Mouse (Mus musculus) frontal cortex, postnatal 36 days (tissue): ENCODE measurements around the gene Wnt5a.

ENCODE experiments used
- DNase-seq, 2 experiments: peaks; one replicate each; pipeline ENCODE4 v3.0.0; 2022; ENCODE audit warnings: low spot score in 2 of 2

Gene Wnt5a

DNA sequence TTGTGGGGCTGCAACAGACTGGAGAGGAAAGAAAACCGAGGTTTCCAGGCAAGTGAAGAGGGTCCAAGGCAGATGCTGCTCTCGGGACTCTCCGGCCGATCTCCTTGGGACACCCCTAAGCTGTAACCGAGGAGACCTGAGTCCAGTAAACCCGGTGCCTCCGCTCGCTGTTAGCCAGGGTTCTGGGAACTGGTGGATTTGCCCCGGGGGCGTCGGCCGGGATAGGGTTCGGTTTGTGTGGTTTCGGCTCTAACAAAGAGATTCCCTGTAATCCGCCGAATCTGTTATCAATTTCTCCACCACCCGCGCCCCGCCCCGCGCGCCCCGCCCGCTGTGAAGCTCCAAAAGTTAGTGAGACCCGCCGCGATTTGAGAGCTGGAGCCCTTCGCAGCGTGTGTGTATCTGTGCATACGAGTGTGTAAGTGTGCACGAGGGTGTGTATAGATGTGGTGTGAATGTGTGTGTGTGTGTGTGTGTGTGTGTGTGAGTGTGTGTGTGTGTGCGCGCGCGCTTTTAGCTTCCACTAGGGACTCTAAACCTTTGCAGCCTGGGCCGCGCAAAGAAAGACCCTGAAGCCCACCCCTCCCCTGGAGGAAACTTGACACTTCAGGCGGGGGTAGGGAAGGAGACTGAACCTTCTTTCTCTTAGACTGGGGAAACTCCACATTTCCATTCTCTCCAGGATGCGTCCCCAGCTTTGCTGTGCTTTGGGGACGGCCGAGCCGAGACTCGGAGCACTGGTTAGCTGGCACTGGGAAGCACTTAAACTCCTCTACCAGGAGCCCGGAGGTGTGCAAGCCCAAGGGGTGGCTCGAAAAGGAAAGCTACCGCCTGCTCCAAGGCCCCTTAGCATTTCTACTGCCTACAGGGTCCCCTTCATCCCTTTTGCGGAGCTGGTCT is 5.1 kb downstream of the Wnt5a start:
- peak in 1 of 2 experiments; percentile 19 for DNase-seq

DNA sequence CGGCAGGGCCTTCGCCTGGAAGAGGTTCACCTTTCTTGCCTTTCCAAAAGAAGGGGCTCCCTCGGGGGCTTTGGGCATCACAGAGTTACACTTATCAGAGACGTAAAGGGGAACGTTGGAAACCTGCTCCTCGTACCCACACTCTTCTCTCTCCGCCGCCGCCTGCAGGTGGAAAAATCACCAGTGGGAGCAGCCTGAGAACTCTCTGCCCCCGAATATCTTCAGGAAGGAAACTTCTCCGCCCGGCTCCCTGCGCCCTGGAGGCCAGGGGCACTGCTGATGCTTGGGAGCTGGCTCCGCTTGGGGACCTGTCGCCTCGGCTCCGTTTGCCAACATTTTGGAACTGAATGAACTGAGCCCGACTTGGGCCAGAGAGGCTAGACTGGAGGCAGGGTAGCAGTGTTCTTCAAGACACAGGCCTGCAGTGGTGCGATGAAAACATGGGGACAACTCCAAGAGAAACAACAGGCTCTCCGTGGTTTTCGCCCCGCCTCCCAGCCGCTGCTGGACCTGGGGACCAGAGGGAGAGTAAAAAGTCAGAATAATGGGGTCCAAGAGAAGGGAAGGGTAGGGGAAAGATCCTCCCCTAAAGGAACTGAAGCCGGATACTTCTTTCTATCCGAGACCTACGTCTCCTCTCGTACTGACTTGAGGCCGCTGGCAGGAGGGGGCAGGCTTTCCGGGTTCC is 5.9 kb downstream of the Wnt5a start:
- peak; percentile 13 to 27 for DNase-seq

DNA sequence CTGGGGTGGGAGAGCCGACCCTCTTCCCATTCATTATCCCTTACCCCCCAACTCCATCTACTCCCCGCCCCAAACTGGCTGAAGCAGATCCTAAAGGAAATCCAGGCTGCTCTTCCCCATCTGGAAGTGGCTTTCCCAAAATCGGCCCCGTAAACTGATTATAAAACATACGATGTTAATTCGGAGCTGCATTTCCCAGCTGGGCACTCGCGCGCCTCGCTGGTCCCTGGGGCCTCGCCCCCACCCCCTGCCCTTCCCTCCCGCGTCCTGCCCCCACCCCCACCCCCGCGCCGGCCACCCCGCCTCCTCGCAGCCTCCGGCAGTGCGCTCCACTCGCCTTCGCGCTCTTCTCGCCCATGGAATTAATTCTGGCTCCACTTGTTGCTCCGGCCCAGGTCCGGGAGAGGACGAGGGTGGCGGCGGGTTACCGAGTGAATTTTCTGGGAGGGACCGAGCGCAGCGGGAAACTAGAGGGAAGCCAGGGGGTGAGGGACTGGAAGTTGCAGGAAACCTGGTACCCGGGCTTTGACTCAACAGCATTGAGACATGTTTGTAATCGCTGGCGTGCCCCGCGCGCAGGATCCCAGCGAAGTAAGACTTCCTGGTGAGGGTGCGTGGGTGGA is 6.6 kb downstream of the Wnt5a start:
- DNase-seq = peak; percentile 4 to 17

DNA sequence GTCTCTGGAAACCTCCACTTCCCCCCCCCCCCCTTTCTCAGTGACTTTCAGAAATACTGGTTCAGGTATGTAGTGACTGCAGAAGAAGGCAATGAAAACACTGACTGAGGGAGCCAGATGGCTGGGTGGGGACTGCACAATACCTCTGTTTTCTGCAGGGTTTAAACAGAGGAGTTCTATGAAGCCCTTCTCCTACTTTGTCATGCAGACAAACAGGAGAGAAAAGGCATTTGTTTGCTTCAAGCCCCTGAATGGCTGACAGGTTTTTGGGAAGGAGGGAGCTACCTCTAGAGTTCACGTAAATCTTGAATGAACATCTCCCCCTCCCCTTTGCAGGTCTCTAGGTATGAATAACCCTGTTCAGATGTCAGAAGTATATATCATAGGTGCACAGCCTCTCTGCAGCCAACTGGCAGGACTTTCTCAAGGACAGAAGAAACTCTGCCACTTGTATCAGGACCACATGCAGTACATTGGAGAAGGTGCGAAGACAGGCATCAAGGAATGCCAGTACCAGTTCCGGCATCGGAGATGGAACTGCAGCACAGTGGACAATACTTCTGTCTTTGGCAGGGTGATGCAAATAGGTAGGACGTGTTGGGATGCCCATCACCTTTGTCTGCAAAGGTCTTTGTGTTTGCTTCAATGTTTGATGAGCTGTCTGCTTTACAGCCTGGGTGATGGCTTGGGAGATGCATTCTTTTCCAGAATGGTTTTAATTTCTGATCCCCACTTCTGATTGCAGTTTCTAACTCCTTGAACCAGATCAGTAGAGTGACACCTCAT is 8.4 kb downstream of the Wnt5a start:
- DNase-seq = no peak

DNA sequence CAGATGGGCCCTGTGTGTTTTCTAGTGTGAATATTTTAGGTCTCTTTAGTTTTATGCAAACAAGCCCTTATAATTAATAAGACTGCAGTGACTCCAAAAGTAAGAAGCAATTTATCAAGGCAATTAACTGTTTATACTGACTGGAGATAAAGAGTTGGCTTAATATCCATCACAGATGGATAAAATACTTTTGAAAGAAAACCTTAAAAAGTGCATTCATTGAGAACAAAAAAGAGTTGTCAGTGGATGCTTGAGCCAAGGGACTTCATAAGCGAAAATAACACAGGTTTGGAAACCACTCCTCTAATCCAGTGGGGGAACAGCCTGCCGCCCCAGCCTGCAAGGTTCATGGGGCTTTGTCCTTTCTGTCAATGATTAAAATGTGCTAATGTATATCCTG is 9.6 kb downstream of the Wnt5a start:
- DNase-seq = no peak

DNA sequence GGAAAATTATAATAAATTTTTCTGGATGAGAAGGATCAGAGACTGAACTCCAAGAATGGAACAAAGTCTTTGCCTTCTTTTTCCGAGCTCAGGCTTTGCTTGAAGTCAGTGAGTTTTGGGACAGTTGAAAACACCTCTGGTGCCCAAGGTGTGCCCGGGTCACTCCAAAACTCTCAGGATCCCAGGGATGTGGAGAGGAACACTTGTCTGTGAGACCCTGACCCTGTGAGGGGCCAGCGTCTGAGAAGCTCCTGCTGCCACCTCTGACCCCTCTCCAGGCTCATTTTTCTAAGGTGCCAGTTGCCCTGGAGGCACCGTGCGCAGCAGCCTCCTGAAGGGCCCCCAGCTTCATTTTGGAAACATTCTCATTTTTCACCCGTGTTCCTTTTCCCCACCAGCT is 10.8 kb downstream of the Wnt5a start:
- no peak for DNase-seq

DNA sequence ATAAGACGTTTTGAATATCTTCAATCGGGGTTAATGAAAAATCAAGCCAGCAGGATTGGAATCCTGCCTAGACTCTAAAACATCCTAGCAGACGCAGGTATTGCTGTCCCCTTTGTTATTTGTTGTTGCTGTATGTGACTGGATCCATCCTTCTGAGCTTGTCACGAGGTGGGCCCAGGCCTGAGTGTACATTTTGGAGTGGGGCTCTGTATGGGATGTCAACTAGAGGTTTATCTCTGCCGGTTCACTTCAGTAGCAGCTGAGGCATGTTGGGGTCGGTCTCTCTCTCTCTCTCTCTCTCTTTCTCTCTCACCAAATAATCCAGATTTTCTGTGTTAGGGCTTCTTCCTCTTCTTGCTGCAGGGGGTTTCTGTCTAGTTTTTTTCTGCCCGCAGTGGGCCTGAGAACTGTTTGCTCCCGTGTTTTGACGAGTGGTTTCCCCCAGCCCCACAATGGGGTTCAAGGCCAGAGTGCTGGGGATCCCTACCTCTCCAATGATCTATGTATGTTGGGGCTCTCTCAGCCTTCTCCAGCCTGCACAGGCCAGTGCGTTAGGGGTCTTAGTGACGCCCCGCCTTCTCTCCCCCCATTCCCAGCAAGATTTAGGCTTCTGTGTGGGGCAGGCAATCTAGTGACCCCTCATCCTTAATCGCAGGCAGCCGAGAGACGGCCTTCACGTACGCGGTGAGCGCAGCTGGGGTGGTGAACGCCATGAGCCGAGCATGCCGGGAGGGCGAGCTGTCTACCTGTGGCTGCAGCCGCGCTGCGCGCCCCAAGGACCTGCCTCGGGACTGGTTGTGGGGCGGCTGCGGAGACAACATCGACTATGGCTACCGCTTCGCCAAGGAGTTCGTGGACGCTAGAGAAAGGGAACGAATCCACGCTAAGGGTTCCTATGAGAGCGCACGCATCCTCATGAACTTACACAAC is 13.3 kb downstream of the Wnt5a start:
- DNase-seq = no peak

DNA sequence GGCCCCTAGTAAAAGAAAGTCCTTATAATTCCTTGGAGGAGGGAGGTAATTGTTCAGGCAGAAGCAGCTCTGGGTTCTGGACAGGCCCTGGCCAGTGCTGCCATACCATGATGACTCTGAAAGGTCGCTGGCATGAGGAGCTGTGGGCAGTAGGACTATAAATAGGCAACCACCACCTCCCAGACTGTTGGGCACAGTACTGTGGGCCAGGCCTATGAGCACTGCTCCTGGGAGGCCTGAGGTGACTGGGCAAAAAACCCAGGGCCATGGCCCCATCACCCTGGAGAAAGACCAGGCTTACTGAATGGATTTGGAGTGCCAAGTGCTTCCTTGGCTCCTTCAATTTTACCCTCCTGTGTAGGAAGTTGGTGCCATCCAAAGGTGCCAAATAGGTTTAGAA is 16.6 kb downstream of the Wnt5a start:
- DNase-seq = no peak

DNA sequence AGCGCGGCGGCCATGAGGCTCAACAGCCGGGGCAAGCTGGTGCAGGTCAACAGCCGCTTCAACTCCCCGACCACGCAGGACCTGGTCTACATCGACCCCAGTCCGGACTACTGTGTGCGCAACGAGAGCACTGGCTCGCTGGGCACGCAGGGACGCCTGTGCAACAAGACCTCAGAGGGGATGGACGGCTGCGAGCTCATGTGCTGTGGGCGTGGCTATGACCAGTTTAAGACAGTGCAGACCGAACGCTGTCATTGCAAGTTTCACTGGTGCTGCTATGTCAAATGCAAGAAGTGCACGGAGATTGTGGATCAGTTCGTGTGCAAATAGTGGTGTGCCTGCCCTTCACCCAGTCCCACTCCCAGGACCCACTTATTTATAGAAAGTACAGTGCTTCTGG is 18.1 kb downstream of the Wnt5a start:
- DNase-seq = no peak

DNA sequence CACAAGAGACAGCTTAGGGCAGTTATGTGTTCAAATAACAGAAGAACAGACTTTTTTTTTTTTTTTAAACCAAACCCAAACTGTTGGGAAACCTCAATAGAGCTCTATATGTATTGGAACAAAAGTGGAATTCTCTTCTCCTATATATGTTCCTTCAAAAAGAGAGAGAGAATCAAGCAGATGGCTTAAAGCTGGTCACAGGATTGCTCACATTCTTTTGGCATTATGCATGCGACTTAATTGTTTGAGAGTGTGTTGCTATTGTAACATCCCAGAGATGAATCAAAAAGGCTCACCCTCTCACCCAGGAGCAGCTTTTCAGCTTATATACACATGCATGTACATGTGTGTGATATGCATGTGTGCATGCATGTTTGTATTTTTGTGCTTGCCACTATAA is 21.0 kb downstream of the Wnt5a start:
- DNase-seq = no peak

DNA sequence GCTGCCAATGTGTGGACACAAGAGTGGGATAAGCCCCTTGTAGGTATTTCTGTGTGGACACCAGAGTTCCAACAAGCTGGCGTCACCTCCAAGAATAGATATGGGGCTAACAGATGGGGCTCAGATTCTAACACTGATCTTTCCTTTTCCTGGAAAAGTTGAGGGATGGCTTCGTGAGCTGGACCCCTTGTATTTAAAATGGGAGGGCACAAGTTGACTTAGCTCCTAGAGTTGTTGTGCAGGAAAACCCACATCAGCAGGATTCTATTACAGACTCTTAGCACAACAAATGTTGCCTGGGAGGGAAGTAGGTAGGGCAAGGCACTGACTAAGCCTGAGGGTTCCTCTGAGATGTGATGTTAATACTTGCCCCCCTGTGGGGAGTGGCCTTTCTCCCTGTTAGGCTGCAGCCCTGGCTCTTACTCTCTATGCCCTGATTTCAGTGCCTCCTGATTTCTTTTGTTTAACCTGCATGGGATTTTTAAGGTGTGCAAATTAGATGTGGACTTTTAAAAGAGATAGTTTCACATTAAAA is 23.7 kb downstream of the Wnt5a start:
- DNase-seq = no peak

DNA sequence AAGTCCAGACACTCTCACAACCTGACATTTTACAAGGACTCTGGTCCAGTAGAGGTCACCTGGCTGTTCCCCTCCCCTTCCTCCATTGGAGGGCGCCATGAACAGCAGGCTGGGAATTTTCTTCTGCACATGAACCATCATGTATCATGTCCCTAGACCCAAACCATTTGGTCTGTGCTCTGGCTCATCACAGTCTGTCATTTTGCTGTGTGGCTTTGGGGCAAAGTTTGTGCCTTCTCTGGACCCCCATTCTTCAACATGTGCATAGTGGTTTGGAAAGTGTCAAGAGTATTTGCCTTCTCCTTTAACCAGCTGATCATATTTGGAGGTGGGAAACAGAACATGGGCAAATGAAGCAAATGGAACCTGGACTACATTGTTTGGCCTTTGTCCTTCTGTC is 27.0 kb downstream of the Wnt5a start:
- DNase-seq = no peak

DNA sequence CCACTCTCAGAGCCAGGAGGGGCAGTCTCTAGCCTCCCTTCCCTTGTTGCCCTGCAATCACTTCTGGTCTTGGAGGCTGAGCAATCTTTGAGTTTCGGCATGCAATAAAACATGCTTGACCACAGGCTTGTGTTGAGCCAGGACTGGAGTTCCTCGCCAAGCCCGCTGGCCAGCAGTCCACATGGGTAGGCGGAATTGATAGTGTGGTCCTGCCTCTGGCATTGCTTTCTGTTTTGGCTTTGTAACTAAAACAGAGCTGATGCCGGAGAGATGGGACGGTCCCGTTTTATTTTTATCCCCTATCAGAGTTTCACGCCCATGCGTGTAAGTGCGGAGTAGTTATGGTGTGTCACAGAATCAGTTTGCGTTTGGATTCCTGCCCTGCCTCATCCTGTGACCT is 28.4 kb downstream of the Wnt5a start:
- no peak for DNase-seq

DNA sequence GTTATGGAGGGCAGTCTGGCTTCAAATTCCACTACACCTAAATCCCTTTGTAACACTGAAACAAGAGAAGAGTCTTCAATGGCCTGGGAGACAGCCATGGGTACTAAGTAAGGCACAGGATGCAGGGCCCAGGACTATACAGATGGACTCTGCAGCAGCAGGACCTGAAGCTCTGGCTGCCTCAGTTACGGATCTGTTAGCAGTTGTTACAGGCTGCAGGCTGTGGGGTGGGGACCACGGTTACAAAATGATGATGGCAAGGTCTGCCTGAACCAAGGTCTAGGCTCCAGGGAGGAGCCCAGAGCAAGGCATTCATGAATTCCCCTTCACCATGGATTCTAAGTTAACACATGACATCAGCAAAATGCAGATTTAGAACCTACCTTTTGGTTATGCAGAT is 29.3 kb downstream of the Wnt5a start:
- no peak for DNase-seq

DNA sequence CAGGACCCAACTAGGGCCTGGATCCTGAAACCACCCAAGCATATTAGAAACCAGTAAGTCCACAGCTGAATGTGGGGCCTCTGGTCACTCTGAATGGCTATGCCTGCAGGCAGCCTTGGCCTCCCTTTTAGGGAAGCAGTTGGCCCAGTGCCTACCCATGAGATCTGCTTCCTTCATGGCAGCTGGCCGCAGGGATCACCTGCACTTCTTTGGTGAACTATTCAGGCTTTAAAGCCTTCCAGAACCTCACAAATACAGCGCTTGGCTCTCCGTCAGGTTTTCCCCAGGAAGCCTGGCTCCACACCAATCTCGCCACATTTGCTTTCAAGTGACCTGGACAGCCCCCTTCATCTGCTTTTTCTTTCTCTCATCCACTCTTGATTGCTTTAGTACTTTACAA is 31.3 kb downstream of the Wnt5a start:
- peak; percentile 2 to 30 for DNase-seq

DNA sequence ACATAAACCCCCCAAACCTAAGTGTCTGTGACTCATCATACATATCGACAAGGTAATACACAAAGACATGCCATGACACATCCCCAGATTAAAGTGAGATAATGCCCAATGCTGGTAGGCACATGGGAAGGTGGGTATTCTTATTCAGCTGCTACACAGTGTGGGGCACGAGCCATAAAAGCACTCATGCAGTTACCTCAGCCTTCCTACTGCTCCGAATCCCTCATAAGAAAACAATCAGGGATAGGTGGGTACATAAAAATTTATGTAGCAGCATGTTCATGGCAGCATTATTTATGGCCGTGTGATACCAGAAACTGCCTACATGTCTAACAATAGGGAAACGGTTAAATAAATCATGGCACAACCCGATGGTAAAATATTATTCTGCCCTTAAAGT is 35.0 kb downstream of the Wnt5a start:
- no peak for DNase-seq

DNA sequence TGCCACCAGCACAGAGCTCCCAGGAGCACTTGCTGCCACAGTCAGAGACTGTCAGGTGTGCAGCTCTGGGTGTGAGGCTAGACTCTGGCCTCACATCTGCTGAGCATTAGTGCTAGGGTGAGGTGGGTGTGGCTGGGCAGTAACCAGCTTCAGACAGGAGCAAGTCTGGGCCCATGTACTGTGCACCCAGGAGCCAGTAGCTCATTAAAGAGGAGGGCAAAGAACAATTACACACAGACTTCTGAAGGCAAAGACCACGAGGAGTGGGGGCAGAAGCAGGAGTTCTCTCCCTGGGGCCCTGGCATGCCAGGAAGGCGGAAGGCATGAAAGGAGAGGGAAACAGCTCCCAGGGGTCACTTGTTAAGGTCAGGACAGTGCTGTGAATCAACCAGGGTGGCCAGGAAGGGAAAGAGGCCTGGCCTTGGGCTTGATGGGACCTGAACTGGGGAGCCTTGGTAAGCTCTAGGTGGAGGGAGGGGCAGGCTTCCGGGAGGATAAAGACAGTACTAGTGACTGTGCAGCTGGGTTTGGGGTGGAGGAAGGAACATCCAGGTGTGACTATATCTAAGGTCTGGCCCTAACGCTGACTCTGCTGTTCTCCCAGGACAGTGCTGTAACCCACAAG is 37.7 kb downstream of the Wnt5a start:
- DNase-seq = no peak

DNA sequence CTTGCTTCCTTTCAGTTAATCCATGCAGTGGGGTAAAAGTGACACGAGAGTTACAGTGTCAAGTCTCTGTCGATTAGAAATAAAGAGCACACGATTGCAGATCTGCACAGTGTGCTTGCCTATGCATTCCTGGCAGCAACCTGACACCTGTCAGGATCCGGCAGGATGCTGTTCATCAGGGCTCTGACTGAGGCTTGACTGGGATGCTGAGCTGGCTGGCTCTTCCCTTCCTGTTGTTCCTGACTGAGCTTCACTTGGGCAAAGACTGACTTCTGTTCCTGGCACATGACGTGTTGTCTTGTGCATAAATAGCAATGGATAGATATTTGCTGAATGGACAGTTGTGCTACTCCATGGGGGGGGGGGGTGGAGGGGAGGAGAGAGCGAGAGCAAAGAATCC is 57.3 kb downstream of the Wnt5a start:
- DNase-seq = no peak
